Mouse (Mus musculus) megakaryocyte, embryonic 14.5 days (primary cell): ENCODE measurements around the gene Myo18b. TPM values are rescaled to one million over a fixed set of nuclear protein-coding genes. Genes with fewer than 3 reads are reported as not detected.

ENCODE experiments used
- H3K27me3 ChIP-seq: replicated peaks from 2 replicates; pipeline ENCODE3; 2012; ENCODE audit warnings: inconsistent platforms
- H3K36me3 ChIP-seq: replicated peaks from 2 replicates; pipeline ENCODE3; 2012; ENCODE audit warnings: low read length, inconsistent platforms, mixed read lengths
- H3K4me1 ChIP-seq: 2 replicates; pipeline ENCODE4 v1.6.1; 2012; ENCODE audit warnings: inconsistent platforms
- H3K4me3 ChIP-seq: replicated peaks from 2 replicates; pipeline ENCODE3; 2012; ENCODE audit warnings: moderate library complexity, mild to moderate bottlenecking, inconsistent platforms
- H3K9me3 ChIP-seq: 2 replicates; pipeline ENCODE4 v1.6.1; 2012; ENCODE audit warnings: inconsistent platforms
- FLI1 ChIP-seq: IDR thresholded peaks from 2 replicates; pipeline ENCODE4 v1.6.1; 2012; ENCODE audit warnings: low read length, inconsistent platforms, mixed read lengths
- GATA1 ChIP-seq: IDR thresholded peaks from 3 replicates; pipeline ENCODE4 v1.6.1; 2012; ENCODE audit warnings: mixed read lengths, low read length, inconsistent platforms, borderline replicate concordance
- polyA plus RNA-seq: library from polyadenylated mRNA; stranded (reverse); fragments of >175 nt; gene quantifications from 2 replicates; pipeline ENCODE4 v1.2.3, GENCODE M21; 2012; ENCODE audit warnings: low replicate concordance; ENCODE audit not compliant: insufficient read depth

The Myo18b gene
- polyA plus RNA-seq, 1 experiment: 0.22 TPM

- Histone ChIP-seq H3K36me3 (no peaks in the 10 kb centered on the region), H3K27me3 (no peaks in the 10 kb centered on the region), H3K4me3 (no peak overlapping the region), H3K4me1 (no peaks in the 10 kb centered on the region), H3K9me3 (peaks cover 6% of the 10 kb centered on the region)
- TF ChIP-seq GATA1 (no peak), FLI1 (no peak)
Measured at GRCm38 (mm10) chr5:112665661-112666060, 230.5 kb downstream of the Myo18b start.

- H3K4me1 ChIP-seq: no peaks in the 10 kb centered on the region
- H3K36me3 ChIP-seq: no peaks in the 10 kb centered on the region
- no peak for TF ChIP-seq GATA1
- no peak for TF ChIP-seq FLI1
- no peak overlapping the region for H3K4me3 ChIP-seq
- H3K9me3 ChIP-seq: peaks cover 6% of the 10 kb centered on the region
- H3K27me3 ChIP-seq: no peaks in the 10 kb centered on the region
Measured at GRCm38 (mm10) chr5:112663701-112664100, 232.5 kb downstream of the Myo18b start.

GRCm38 (mm10) chr5:112660924-112661431 lies 235.2 kb downstream of the Myo18b start:
- Histone ChIP-seq H3K4me3 (no peak overlapping the region), H3K4me1 (no peaks in the 10 kb centered on the region), H3K9me3 (peaks cover 4% of the 10 kb centered on the region), H3K36me3 (no peaks in the 10 kb centered on the region), H3K27me3 (peaks cover 7% of the 10 kb centered on the region)
- TF ChIP-seq FLI1 (no peak), GATA1 (no peak)

GRCm38 (mm10) chr5:112659295-112659694 lies 236.9 kb downstream of the Myo18b start:
- H3K4me1 ChIP-seq: no peaks in the 10 kb centered on the region
- H3K9me3 ChIP-seq: no peaks in the 10 kb centered on the region
- H3K36me3 ChIP-seq: no peaks in the 10 kb centered on the region
- H3K27me3 ChIP-seq: peaks cover 21% of the 10 kb centered on the region
- H3K4me3 ChIP-seq: no peak overlapping the region
- TF ChIP-seq GATA1: no peak
- no peak for TF ChIP-seq FLI1

GRCm38 (mm10) chr5:112656811-112657210 lies 239.4 kb downstream of the Myo18b start:
- Histone ChIP-seq H3K4me1 (no peaks in the 10 kb centered on the region), H3K27me3 (peaks cover 36% of the 10 kb centered on the region), H3K9me3 (no peaks in the 10 kb centered on the region), H3K4me3 (no peak overlapping the region), H3K36me3 (no peaks in the 10 kb centered on the region)
- TF ChIP-seq GATA1 (no peak), FLI1 (no peak)

- Histone ChIP-seq H3K27me3 (peaks cover 36% of the 10 kb centered on the region), H3K36me3 (no peaks in the 10 kb centered on the region), H3K4me1 (no peaks in the 10 kb centered on the region), H3K9me3 (no peaks in the 10 kb centered on the region), H3K4me3 (no peak overlapping the region)
- TF ChIP-seq GATA1: no peak
- no peak for TF ChIP-seq FLI1
Measured at GRCm38 (mm10) chr5:112655986-112656541, 240.1 kb downstream of the Myo18b start.

- H3K4me1 ChIP-seq: no peaks in the 10 kb centered on the region
- no peaks in the 10 kb centered on the region for H3K9me3 ChIP-seq
- no peaks in the 10 kb centered on the region for H3K36me3 ChIP-seq
- H3K4me3 ChIP-seq: no peak overlapping the region
- TF ChIP-seq FLI1 (no peak), GATA1 (no peak)
- peaks cover 36% of the 10 kb centered on the region for H3K27me3 ChIP-seq
Measured at GRCm38 (mm10) chr5:112655529-112655928, 240.6 kb downstream of the Myo18b start.

GRCm38 (mm10) chr5:112652036-112652435 lies 244.1 kb downstream of the Myo18b start:
- H3K4me3 ChIP-seq: no peak overlapping the region
- H3K27me3 ChIP-seq: peaks cover 36% of the 10 kb centered on the region
- H3K36me3 ChIP-seq: no peaks in the 10 kb centered on the region
- no peaks in the 10 kb centered on the region for H3K4me1 ChIP-seq
- H3K9me3 ChIP-seq: peaks cover 4% of the 10 kb centered on the region; the same call in 1 of the 2 replicates
- no peak for TF ChIP-seq GATA1
- TF ChIP-seq FLI1: no peak

- Histone ChIP-seq H3K36me3 (no peaks in the 10 kb centered on the region), H3K4me3 (no peak overlapping the region), H3K9me3 (peaks cover 9% of the 10 kb centered on the region; the same call in 1 of the 2 replicates), H3K27me3 (peaks cover 14% of the 10 kb centered on the region), H3K4me1 (no peaks in the 10 kb centered on the region)
- TF ChIP-seq FLI1 (no peak), GATA1 (no peak)
Measured at GRCm38 (mm10) chr5:112649164-112649702, 246.9 kb downstream of the Myo18b start.

GRCm38 (mm10) chr5:112646871-112647270 lies 249.3 kb downstream of the Myo18b start:
- peaks cover 18% of the 10 kb centered on the region for H3K9me3 ChIP-seq
- no peak overlapping the region for H3K4me3 ChIP-seq
- TF ChIP-seq GATA1 (no peak), FLI1 (no peak)
- no peaks in the 10 kb centered on the region; the same call in 1 of the 2 replicates for H3K4me1 ChIP-seq
- H3K27me3 ChIP-seq: peaks cover 2% of the 10 kb centered on the region
- H3K36me3 ChIP-seq: no peaks in the 10 kb centered on the region
